Mouse (Mus musculus) CH12.LX (cell line): ENCODE results near the gene Ghr. TPM values are rescaled to one million over a fixed set of nuclear protein-coding genes. Genes with fewer than 3 reads are reported as not detected.

Source experiments
- DNase-seq: peaks from one replicate; pipeline ENCODE4 v3.0.0-alpha.2; 2013; ENCODE audit errors: extremely low read depth
- H3K27ac ChIP-seq: 2 replicates; pipeline ENCODE4 v1.5.1; 2012; ENCODE audit warnings: low read depth, mild to moderate bottlenecking, control low read depth, moderate library complexity; ENCODE audit not compliant: insufficient read depth
- H3K27me3 ChIP-seq: replicated peaks from 2 replicates; pipeline ENCODE3; 2012; ENCODE audit warnings: inconsistent platforms
- H3K36me3 ChIP-seq, 2 experiments: replicated peaks in 1 of 2; 2 replicates each; pipeline versions ENCODE3 to v1.6.1; 2012; ENCODE audit warnings: inconsistent platforms in 1 of 2, low read length in 1 of 2, mild to moderate bottlenecking in 1 of 2, mixed read lengths in 1 of 2, moderate library complexity in 1 of 2; ENCODE audit not compliant: control insufficient read depth in 1 of 2, insufficient read depth in 1 of 2
- H3K4me1 ChIP-seq, 2 experiments: 2 replicates each; pipeline ENCODE4 v1.6.1; 2012; ENCODE audit warnings: inconsistent platforms in 1 of 2, moderate library complexity in 1 of 2; ENCODE audit not compliant: insufficient read depth in 2 of 2, control insufficient read depth in 1 of 2
- H3K4me2 ChIP-seq: 2 replicates; pipeline ENCODE4 v1.6.1; 2012; ENCODE audit warnings: low read depth, mild to moderate bottlenecking, control low read depth; ENCODE audit not compliant: poor library complexity, insufficient read depth, severe bottlenecking
- H3K4me3 ChIP-seq, 3 experiments: fragments of 150-350 bp in 1 of 3; sonication (generic) in 1 of 3; replicated peaks in 1 of 3; 2 replicates each; pipeline versions ENCODE3 to v1.5.1; 2011 to 2012; ENCODE audit warnings: low read depth in 2 of 3, low read length in 2 of 3, mild to moderate bottlenecking in 2 of 3, moderate library complexity in 2 of 3, control low read depth in 1 of 3, improper control_type of control experiment in 1 of 3, inconsistent platforms in 1 of 3, mixed read lengths in 1 of 3; ENCODE audit not compliant: poor library complexity in 1 of 3
- H3K79me2 ChIP-seq: replicated peaks from 2 replicates; pipeline ENCODE4 v1.6.1; 2012; ENCODE audit warnings: mild to moderate bottlenecking, moderate library complexity; ENCODE audit not compliant: control insufficient read depth, poor library complexity, insufficient read depth, severe bottlenecking; ENCODE audit errors: extremely low read depth
- H3K9ac ChIP-seq: 2 replicates; pipeline ENCODE4 v1.6.1; 2012; ENCODE audit warnings: low read depth, mild to moderate bottlenecking, control low read depth, moderate library complexity; ENCODE audit not compliant: insufficient read depth
- H3K9me3 ChIP-seq: replicated peaks from 2 replicates; pipeline ENCODE3; 2012; ENCODE audit warnings: low read length, inconsistent platforms, mixed read lengths
- BHLHE40 ChIP-seq: IDR thresholded peaks from 2 replicates; pipeline ENCODE4 v1.6.1; 2011; ENCODE audit warnings: mild to moderate bottlenecking, low read depth, low read length, improper control_type of control experiment
- CHD2 ChIP-seq: IDR thresholded peaks from 2 replicates; pipeline ENCODE4 v1.6.1; 2011; ENCODE audit warnings: low read length, improper control_type of control experiment
- CTCF ChIP-seq, 2 experiments: IDR thresholded peaks in 1 of 2; conservative IDR thresholded peaks in 1 of 2; 2 replicates each; pipeline ENCODE4 v1.5.1; 2011 to 2012; ENCODE audit warnings: low read depth in 2 of 2, low read length in 2 of 2, improper control_type of control experiment in 1 of 2, inconsistent platforms in 1 of 2, mild to moderate bottlenecking in 1 of 2, moderate library complexity in 1 of 2
- ELF1 ChIP-seq: IDR thresholded peaks from 2 replicates; pipeline ENCODE4 v1.6.1; 2014; ENCODE audit warnings: low read depth, mild to moderate bottlenecking, inconsistent platforms, low read length, improper control_type of control experiment
- GABPA ChIP-seq: IDR thresholded peaks from 2 replicates; pipeline ENCODE4 v1.6.1; 2012; ENCODE audit warnings: low read depth, low read length, improper control_type of control experiment, inconsistent platforms; ENCODE audit not compliant: insufficient replicate concordance
- HCFC1 ChIP-seq: IDR thresholded peaks from 2 replicates; pipeline ENCODE4 v1.6.1; 2012; ENCODE audit warnings: low read depth, mild to moderate bottlenecking, inconsistent platforms, low read length, improper control_type of control experiment
- IRF4 ChIP-seq: IDR thresholded peaks from 2 replicates; pipeline ENCODE4 v1.6.1; 2014; ENCODE audit warnings: low read depth, mild to moderate bottlenecking, inconsistent platforms, low read length, improper control_type of control experiment
- JUN ChIP-seq: IDR thresholded peaks from 2 replicates; pipeline ENCODE4 v1.6.1; 2011; ENCODE audit warnings: low read depth, mild to moderate bottlenecking, low read length, improper control_type of control experiment, moderate library complexity; ENCODE audit not compliant: insufficient read depth
- KAT2A ChIP-seq: IDR thresholded peaks from 2 replicates; pipeline ENCODE4 v1.6.1; 2012; ENCODE audit warnings: low read length, improper control_type of control experiment, inconsistent platforms; ENCODE audit not compliant: insufficient replicate concordance
- MAZ ChIP-seq: IDR thresholded peaks from 2 replicates; pipeline ENCODE4 v1.6.1; 2012; ENCODE audit warnings: low read depth, mild to moderate bottlenecking, inconsistent platforms, low read length, improper control_type of control experiment, moderate library complexity
- MEF2A ChIP-seq: IDR thresholded peaks from 2 replicates; pipeline ENCODE4 v1.6.1; 2014; ENCODE audit warnings: low read depth, mild to moderate bottlenecking, inconsistent platforms, low read length, improper control_type of control experiment, borderline replicate concordance
- MYC ChIP-seq: IDR thresholded peaks from 2 replicates; pipeline ENCODE4 v1.6.1; 2011; ENCODE audit warnings: low read depth, mild to moderate bottlenecking, improper control_type of control experiment, low read length
- POLR2AphosphoS2 ChIP-seq: IDR thresholded peaks from 2 replicates; pipeline ENCODE4 v1.6.1; 2011; ENCODE audit warnings: low read depth, low read length, improper control_type of control experiment
- SIN3A ChIP-seq: IDR thresholded peaks from 2 replicates; pipeline ENCODE4 v1.6.1; 2012; ENCODE audit warnings: low read length, improper control_type of control experiment, inconsistent platforms
- SMC3 ChIP-seq: IDR thresholded peaks from 2 replicates; pipeline ENCODE4 v1.6.1; 2011; ENCODE audit warnings: low read depth, low read length, improper control_type of control experiment
- TBP ChIP-seq: conservative IDR thresholded peaks from 2 replicates; pipeline ENCODE4 v1.6.1; 2011; ENCODE audit warnings: low read depth, low read length, improper control_type of control experiment
- UBTF ChIP-seq: IDR thresholded peaks from 2 replicates; pipeline ENCODE4 v1.6.1; 2012; ENCODE audit warnings: low read depth, mild to moderate bottlenecking, inconsistent platforms, low read length, improper control_type of control experiment, moderate library complexity
- USF1 ChIP-seq: IDR thresholded peaks from 2 replicates; pipeline ENCODE4 v1.6.1; 2014; ENCODE audit warnings: low read depth, mild to moderate bottlenecking, inconsistent platforms, low read length, improper control_type of control experiment
- USF2 ChIP-seq: conservative IDR thresholded peaks from 2 replicates; pipeline ENCODE4 v1.6.1; 2011; ENCODE audit warnings: low read depth, low read length, improper control_type of control experiment
- ZC3H11A ChIP-seq: IDR thresholded peaks from 2 replicates; pipeline ENCODE4 v1.6.1; 2012; ENCODE audit warnings: low read depth, mild to moderate bottlenecking, inconsistent platforms, low read length, improper control_type of control experiment
- ZMIZ1 ChIP-seq: IDR thresholded peaks from 2 replicates; pipeline ENCODE4 v1.6.1; 2012; ENCODE audit warnings: low read depth, mild to moderate bottlenecking, inconsistent platforms, low read length, improper control_type of control experiment
- ZNF384 ChIP-seq: IDR thresholded peaks from 2 replicates; pipeline ENCODE4 v1.6.1; 2012; ENCODE audit warnings: low read depth, low read length, improper control_type of control experiment, inconsistent platforms
- dilution Hi-C: fragments of 300-500 bp; cut with MboI; formaldehyde crosslinking; loops from 2 replicates; pipeline ENCODE4 v1.14.3; 2020; ENCODE audit warnings: low sequenced_read_pairs; ENCODE audit not compliant: extremely low pct_unique_long_range_greater_than_20kb, extremely low pct_ligation_motif_present
- in situ Hi-C: fragments of 300-500 bp; cut with MboI; formaldehyde crosslinking; loops from 3 replicates; pipeline ENCODE4 v1.14.3; 2019; ENCODE audit warnings: low sequenced_read_pairs, low pct_ligation_motif_present, low pct_unique_long_range_greater_than_20kb, mixed read lengths
- polyA plus RNA-seq: library from polyadenylated mRNA; unstranded; fragments of >175 nt; gene quantifications from 2 replicates; pipeline ENCODE4 v1.2.1, GENCODE M21; 2012; ENCODE audit warnings: low read depth; ENCODE audit not compliant: insufficient read length
- total RNA-seq, 2 experiments: library from RNA; depleted of rRNA; stranded (reverse); fragments of 300-350 nt in 1 of 2; fragments of >200 nt in 1 of 2; gene quantifications; 2 replicates each; pipeline ENCODE4 v1.2.3; 2012 to 2014

Gene Ghr
- total and polyA plus RNA-seq, 3 experiments: 0.42 to 1.7 (median 0.89) TPM

DNA sequence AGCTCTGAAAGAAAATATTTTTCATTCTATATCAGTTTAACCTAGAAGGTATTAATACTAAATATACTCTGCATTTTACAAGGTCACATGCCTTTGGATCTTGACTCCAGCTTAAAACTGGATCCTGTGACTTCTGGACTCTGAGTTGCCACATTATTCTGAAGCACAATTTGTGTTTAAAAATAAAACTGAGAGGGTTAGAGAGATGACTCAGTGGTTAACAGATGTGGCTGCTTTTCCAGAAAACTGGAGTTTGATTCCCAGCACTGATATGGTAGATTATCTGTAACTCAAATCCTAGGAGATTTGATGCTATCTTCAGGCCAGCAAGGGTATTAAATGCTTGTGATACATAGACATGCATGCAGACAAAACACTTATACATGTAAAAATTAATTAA lies 28.7 kb upstream of the Ghr start:
- no peak for DNase-seq
- no peaks in the 10 kb centered on the region for H3K36me3 ChIP-seq
- TF ChIP-seq CTCF (conservative IDR thresholded peaks at IDR 0.05 in 1 of 2, IDR thresholded peaks at IDR 0.05 in 1 of 2; ENCODE audit: low read depth in 2 of 2, low read length in 2 of 2) (no peak), USF2 (no peak), JUN (no peak), IRF4 (no peak), SIN3A (no peak)
- dilution Hi-C loops: no loop called here
- H3K27ac ChIP-seq: no peak overlapping the region
- no peak overlapping the region for H3K4me2 ChIP-seq
- H3K4me1 ChIP-seq: no peaks in the 10 kb centered on the region
- in situ Hi-C loops: no loop called here
- no peaks in the 10 kb centered on the region for H3K79me2 ChIP-seq
- no peak overlapping the region for H3K4me3 ChIP-seq
- H3K9ac ChIP-seq: no peak overlapping the region
- no peaks in the 10 kb centered on the region for H3K9me3 ChIP-seq
- H3K27me3 ChIP-seq: no peaks in the 10 kb centered on the region

DNA sequence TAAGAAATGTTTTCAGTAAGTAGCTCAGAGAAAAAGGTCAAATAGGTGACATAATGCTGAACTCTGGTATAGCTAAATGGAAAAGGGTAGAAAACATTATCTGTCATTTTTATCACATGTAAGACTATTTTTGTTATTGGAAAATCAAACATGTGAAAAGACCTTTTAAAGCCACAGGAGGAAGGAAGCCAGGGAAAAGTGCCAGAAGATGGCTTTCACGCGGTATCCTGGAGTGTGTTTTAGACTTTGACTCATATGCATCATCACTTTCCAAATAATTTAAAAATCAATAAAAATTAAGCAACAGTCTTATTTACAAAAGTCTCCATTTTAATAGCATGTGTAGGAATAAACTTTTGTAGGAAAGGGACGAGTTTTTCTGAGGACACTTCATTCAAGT lies 24.7 kb upstream of the Ghr start:
- Histone ChIP-seq H3K4me1 (no peaks in the 10 kb centered on the region), H3K79me2 (no peaks in the 10 kb centered on the region), H3K9me3 (no peaks in the 10 kb centered on the region), H3K4me3 (no peak overlapping the region), H3K27ac (no peak overlapping the region), H3K27me3 (no peaks in the 10 kb centered on the region), H3K9ac (no peak overlapping the region), H3K36me3 (no peaks in the 10 kb centered on the region), H3K4me2 (no peak overlapping the region)
- dilution Hi-C loops: no loop called here
- no peak for DNase-seq
- TF ChIP-seq TBP: no peak
- TF ChIP-seq USF1: no peak
- no peak for TF ChIP-seq UBTF
- TF ChIP-seq ZNF384: no peak
- TF ChIP-seq ELF1: no peak
- TF ChIP-seq POLR2AphosphoS2: no peak
- TF ChIP-seq ZC3H11A: no peak
- TF ChIP-seq USF2: no peak
- TF ChIP-seq SIN3A: no peak
- TF ChIP-seq MEF2A: no peak
- TF ChIP-seq HCFC1: no peak
- no peak for TF ChIP-seq CHD2
- no peak for TF ChIP-seq MYC
- TF ChIP-seq KAT2A: no peak
- TF ChIP-seq GABPA: no peak
- TF ChIP-seq SMC3: no peak
- TF ChIP-seq ZMIZ1: no peak
- TF ChIP-seq BHLHE40: no peak
- TF ChIP-seq MAZ: no peak
- in situ Hi-C loops: no loop called here
